Comparison of ENCODE assay signal across 8 mouse cellular contexts in genomic region chr7:16890944-16891343, GRCm38 (mm10). TPM values are rescaled to one million over a fixed set of nuclear protein-coding genes. Genes with fewer than 3 reads are reported as not detected.
DNase-seq lines count a peak whose midpoint lies in the region; ATAC-seq lines count a peak whose summit lies in the region.

No protein-coding gene starts in this region.

- peaks cover 24% of the 10 kb centered on the region for H3K4me1 ChIP-seq in forebrain, embryonic 11.5 days (replicated peaks; ENCODE audit: control insufficient read depth, insufficient read depth, low read length)
- peaks cover 47% of the 10 kb centered on the region for H3K4me1 ChIP-seq in midbrain, embryonic 13.5 days (replicated peaks)

- H3K27ac ChIP-seq in forebrain, embryonic 11.5 days (ENCODE audit: low read depth, low read length) = no peak overlapping the region
- peak overlapping the region; percentile 72; the same call in 1 of the 2 replicates for H3K27ac ChIP-seq in midbrain, embryonic 13.5 days

- peak overlapping the region; percentile 46 for H3K4me2 ChIP-seq in forebrain, embryonic 11.5 days (ENCODE audit: low read depth, low read length, severe bottlenecking)
- peak overlapping the region; percentile 59 for H3K4me2 ChIP-seq in midbrain, embryonic 13.5 days (replicated peaks)

- WGBS in forebrain, embryonic 11.5 days = under 1% methylated on average over 23 of the region's 23 CpGs
- WGBS in midbrain, embryonic 13.5 days = 2% methylated on average over 23 of the region's 23 CpGs

- ATAC-seq in forebrain, embryonic 11.5 days (replicated peaks; ENCODE audit: low FRiP score) = no peak
- no peak for ATAC-seq in midbrain, embryonic 13.5 days
- ATAC-seq in erythroblast, adult 5-6 weeks (replicated peaks; ENCODE audit: low FRiP score, poor library complexity, severe bottlenecking) = no peak

- DNase-seq in adrenal gland, postnatal 10 days = peak; percentile 69
- no peak for DNase-seq in adrenal gland, adult 8-10 months
- peak; percentile 85 for DNase-seq in forebrain, embryonic 11.5 days (ENCODE audit: low spot score)
- DNase-seq in heart, postnatal 10 days = peak; percentile 91
- peak; percentile 74 to 79 for DNase-seq in kidney, postnatal 25 days
- DNase-seq in layer of hippocampus, adult 9-11 months = no peak

- peaks cover 2% of the 10 kb centered on the region; the same call in 1 of the 2 replicates for H3K36me3 ChIP-seq in forebrain, embryonic 11.5 days (ENCODE audit: control insufficient read depth, insufficient read depth, low read length)
- H3K36me3 ChIP-seq in midbrain, embryonic 13.5 days = peaks cover 17% of the 10 kb centered on the region

- peak overlapping the region; percentile 15; the same call in 1 of the 2 replicates for H3K4me3 ChIP-seq in forebrain, embryonic 11.5 days (ENCODE audit: low read depth, low read length)
- H3K4me3 ChIP-seq in midbrain, embryonic 13.5 days (replicated peaks) = no peak overlapping the region

- peak overlapping the region; percentile 39 for H3K9ac ChIP-seq in forebrain, embryonic 11.5 days (ENCODE audit: low read length)
- peak overlapping the region; percentile 50; the same call in 1 of the 2 replicates for H3K9ac ChIP-seq in midbrain, embryonic 13.5 days (replicated peaks)

- intact Hi-C loops in heart, postnatal 10 days (cut with DNase I) = loop anchor here (5.0 to 10.0 kb wide), 2 partner anchors 144 to 266 kb away; no protein-coding TSS in a partner anchor

- peaks cover 2% of the 10 kb centered on the region; the same call in 1 of the 2 replicates for H3K9me3 ChIP-seq in forebrain, embryonic 11.5 days (ENCODE audit: control insufficient read depth, low read length)
- no peaks in the 10 kb centered on the region for H3K9me3 ChIP-seq in midbrain, embryonic 13.5 days

- H3K27me3 ChIP-seq in forebrain, embryonic 11.5 days (ENCODE audit: control insufficient read depth, insufficient read depth, low read length) = peaks cover 38% of the 10 kb centered on the region
- H3K27me3 ChIP-seq in midbrain, embryonic 13.5 days = peaks cover 65% of the 10 kb centered on the region

RNA-seq across cellular contexts. Expression of gene Gng8, which starts 0.6 kb away (rescaled TPM):
- 1 to 10 TPM in 1 of 2 experiments, under 1 TPM in 1; 0.84 to 2.0 TPM for total RNA-seq in adrenal gland, postnatal 10 days (2021)
- 1 to 10 TPM in 1 of 4 experiments, under 1 TPM in 1, not detected in 2; 1.00 to 1.0 TPM for total RNA-seq in adrenal gland, adult 8-10 months (2022)
- polyA plus RNA-seq in forebrain, embryonic 11.5 days (2014; fragmentation: Nextera tagmentation; extraction: Ambion mirVana) = 7.3 and 7.4 TPM in 2 replicates
- total RNA-seq in heart, postnatal 10 days (2021) = 1 to 10 TPM in 1 of 2 experiments, under 1 TPM in 1; 0.82 to 1.4 TPM
- 23.4 and 30.8 TPM in 2 replicates for polyA plus RNA-seq in midbrain, embryonic 13.5 days (2015; fragmentation: Nextera tagmentation; extraction: Ambion mirVana)
- total RNA-seq in erythroblast, adult 5-6 weeks (2015; ENCODE audit: low replicate concordance) = not detected in 2 replicates
- total RNA-seq in erythroblast, adult 5-6 weeks (2017; ENCODE audit: low replicate concordance) = not detected in 2 replicates

RNA-seq across cellular contexts. Expression of gene Ptgir, which starts 15.3 kb away (rescaled TPM):
- total RNA-seq in adrenal gland, postnatal 10 days (2021) = 1 to 10 TPM; 1.2 to 2.0 TPM
- 1 to 10 TPM; 2.4 to 3.3 (median 2.6) TPM for total RNA-seq in adrenal gland, adult 8-10 months (2022)
- 0.11 and 0.39 TPM in 2 replicates for polyA plus RNA-seq in forebrain, embryonic 11.5 days (2014; fragmentation: Nextera tagmentation; extraction: Ambion mirVana)
- total RNA-seq in heart, postnatal 10 days (2021) = 1 to 10 TPM; 2.6 to 2.8 TPM
- polyA plus RNA-seq in midbrain, embryonic 13.5 days (2015; fragmentation: Nextera tagmentation; extraction: Ambion mirVana) = 0.41 and 0.54 TPM in 2 replicates
- 1.3 and 6.7 TPM in 2 replicates for total RNA-seq in erythroblast, adult 5-6 weeks (2015; ENCODE audit: low replicate concordance)
- total RNA-seq in erythroblast, adult 5-6 weeks (2017; ENCODE audit: low replicate concordance) = 1.5 and 1.8 TPM in 2 replicates

RNA-seq across cellular contexts. Expression of gene Dact3, which starts 15.8 kb away (rescaled TPM):
- total RNA-seq in adrenal gland, postnatal 10 days (2021) = 1 to 10 TPM; 5.7 to 7.0 TPM
- 1 to 10 TPM; 4.2 to 5.9 (median 4.6) TPM for total RNA-seq in adrenal gland, adult 8-10 months (2022)
- polyA plus RNA-seq in forebrain, embryonic 11.5 days (2014; fragmentation: Nextera tagmentation; extraction: Ambion mirVana) = 4.8 and 7.0 TPM in 2 replicates
- total RNA-seq in heart, postnatal 10 days (2021) = 10 to 100 TPM; 28.2 to 32.7 TPM
- polyA plus RNA-seq in midbrain, embryonic 13.5 days (2015; fragmentation: Nextera tagmentation; extraction: Ambion mirVana) = 2.8 and 2.9 TPM in 2 replicates
- not detected in 2 replicates for total RNA-seq in erythroblast, adult 5-6 weeks (2015; ENCODE audit: low replicate concordance)
- total RNA-seq in erythroblast, adult 5-6 weeks (2017; ENCODE audit: low replicate concordance) = not detected in 2 replicates

RNA-seq across cellular contexts. Expression of gene Calm3, which starts 33.0 kb away (rescaled TPM):
- total RNA-seq in adrenal gland, postnatal 10 days (2021) = 100 to 1,000 TPM; 224 to 252 TPM
- total RNA-seq in adrenal gland, adult 8-10 months (2022) = 100 to 1,000 TPM; 278 to 314 (median 294) TPM
- polyA plus RNA-seq in forebrain, embryonic 11.5 days (2014; fragmentation: Nextera tagmentation; extraction: Ambion mirVana) = 276 and 285 TPM in 2 replicates
- total RNA-seq in heart, postnatal 10 days (2021) = 100 to 1,000 TPM; 252 to 262 TPM
- 297 and 325 TPM in 2 replicates for polyA plus RNA-seq in midbrain, embryonic 13.5 days (2015; fragmentation: Nextera tagmentation; extraction: Ambion mirVana)
- 41.1 and 44.1 TPM in 2 replicates for total RNA-seq in erythroblast, adult 5-6 weeks (2015; ENCODE audit: low replicate concordance)
- total RNA-seq in erythroblast, adult 5-6 weeks (2017; ENCODE audit: low replicate concordance) = 157 and 162 TPM in 2 replicates

RNA-seq across cellular contexts. Expression of gene Prkd2, which starts 48.2 kb away (rescaled TPM):
- total RNA-seq in adrenal gland, postnatal 10 days (2021) = 10 to 100 TPM; 22.2 to 27.2 TPM
- 10 to 100 TPM; 17.0 to 27.1 (median 20.9) TPM for total RNA-seq in adrenal gland, adult 8-10 months (2022)
- polyA plus RNA-seq in forebrain, embryonic 11.5 days (2014; fragmentation: Nextera tagmentation; extraction: Ambion mirVana) = 11.0 and 11.6 TPM in 2 replicates
- total RNA-seq in heart, postnatal 10 days (2021) = 10 to 100 TPM; 27.8 to 31.9 TPM
- polyA plus RNA-seq in midbrain, embryonic 13.5 days (2015; fragmentation: Nextera tagmentation; extraction: Ambion mirVana) = 6.4 and 6.6 TPM in 2 replicates
- 4.6 and 18.8 TPM in 2 replicates for total RNA-seq in erythroblast, adult 5-6 weeks (2015; ENCODE audit: low replicate concordance)
- 2.5 and 5.1 TPM in 2 replicates for total RNA-seq in erythroblast, adult 5-6 weeks (2017; ENCODE audit: low replicate concordance)

Comparison
In these comparisons a context has a peak if more than half of its experiments do, and no peak if none do; other contexts are left out.
1. DNase-seq: peak in adrenal gland, postnatal 10 days (single experiment), forebrain, embryonic 11.5 days (single experiment), heart, postnatal 10 days (2 of 2) and kidney, postnatal 25 days (2 of 2); none in adrenal gland, adult 8-10 months (single experiment) and layer of hippocampus, adult 9-11 months (single experiment).
2. RNA of gene Dact3, which starts 15.8 kb away (total RNA-seq): 28.2 to 32.7 TPM in heart, postnatal 10 days, 5.7 to 7.0 TPM in adrenal gland, postnatal 10 days and 4.2 to 5.9 TPM in adrenal gland, adult 8-10 months; not detected in erythroblast, adult 5-6 weeks; every median in the first group is over 4 times any median in the second.